Mouse (Mus musculus): ENCODE results near the gene Fbxo3. TPM values are rescaled to one million over a fixed set of nuclear protein-coding genes. Genes with fewer than 3 reads are reported as not detected.
"Not testable (repeated sequence)": the region's sequence is repeated elsewhere in the genome, so short reads cannot be mapped to it uniquely, and the experiment has no call there.

Gene Fbxo3
- 43.5 and 44.9 TPM in 2 replicates for polyA plus RNA-seq (2014; fragmentation: Nextera tagmentation; extraction: Ambion mirVana)

GRCm38 (mm10) chr2:104027458-104028138 lies at the start of gene Fbxo3:
Gene Fbxo3, plus strand, starts transcription at chr2:104027721.
- ATAC-seq (ENCODE audit: insufficient number of reproducible peaks, insufficient read depth, low FRiP score, low read depth): peak; percentile 93
- peak within 1 kb of the TSS; percentile 92 for H3K4me2 ChIP-seq (ENCODE audit: low read length)
- peaks cover 9% of the 10 kb centered on the region; the same call in 1 of the 2 replicates for H3K36me3 ChIP-seq (ENCODE audit: control insufficient read depth, insufficient read depth, low read length)
- H3K9me3 ChIP-seq (ENCODE audit: control insufficient read depth, low read length): no peaks in the 10 kb centered on the region
- H3K27me3 ChIP-seq (ENCODE audit: control insufficient read depth, insufficient read depth, low read length): no peaks in the 10 kb centered on the region
- WGBS: under 1% methylated on average over 32 of the region's 44 CpGs
- H3K27ac ChIP-seq (replicated peaks in 1 of 2; ENCODE audit: control insufficient read depth in 1 of 2, insufficient read depth in 1 of 2, low read depth in 2 of 2, low read length in 2 of 2): peak within 1 kb of the TSS; percentile 44 to 81
- peak within 1 kb of the TSS; percentile 99 for H3K9ac ChIP-seq (ENCODE audit: low read length)
- peaks cover 2 to 26% of the 10 kb centered on the region in 2 experiments; a peak in 3 of 4 replicates for H3K4me1 ChIP-seq (ENCODE audit: control insufficient read depth in 2 of 2, insufficient read depth in 2 of 2, low read length in 2 of 2)
- peak within 1 kb of the TSS; percentile 82 to 97 for H3K4me3 ChIP-seq (ENCODE audit: control insufficient read depth in 1 of 2, insufficient read depth in 1 of 2, low read depth in 1 of 2, low read length in 2 of 2)

GRCm38 (mm10) chr2:103982250-103982649 lies 45.3 kb upstream of the Fbxo3 start:
- no peak for ATAC-seq (ENCODE audit: insufficient number of reproducible peaks, insufficient read depth, low FRiP score, low read depth)
- 7% methylated on average over 5 of the region's 5 CpGs for WGBS
- Histone ChIP-seq H3K4me1 (ENCODE audit: control insufficient read depth in 2 of 2, insufficient read depth in 2 of 2, low read length in 2 of 2) (no peaks in the 10 kb centered on the region), H3K9me3 (ENCODE audit: control insufficient read depth, low read length) (no peaks in the 10 kb centered on the region), H3K27me3 (ENCODE audit: control insufficient read depth, insufficient read depth, low read length) (peaks cover 5% of the 10 kb centered on the region; the same call in 1 of the 2 replicates), H3K27ac (replicated peaks in 1 of 2; ENCODE audit: control insufficient read depth in 1 of 2, insufficient read depth in 1 of 2, low read depth in 2 of 2, low read length in 2 of 2) (no peak overlapping the region), H3K4me3 (ENCODE audit: control insufficient read depth in 1 of 2, insufficient read depth in 1 of 2, low read depth in 1 of 2, low read length in 2 of 2) (no peak overlapping the region), H3K36me3 (ENCODE audit: control insufficient read depth, insufficient read depth, low read length) (peaks cover 15% of the 10 kb centered on the region; the same call in 1 of the 2 replicates), H3K4me2 (ENCODE audit: low read length) (no peak overlapping the region), H3K9ac (ENCODE audit: low read length) (no peak overlapping the region)

DNA sequence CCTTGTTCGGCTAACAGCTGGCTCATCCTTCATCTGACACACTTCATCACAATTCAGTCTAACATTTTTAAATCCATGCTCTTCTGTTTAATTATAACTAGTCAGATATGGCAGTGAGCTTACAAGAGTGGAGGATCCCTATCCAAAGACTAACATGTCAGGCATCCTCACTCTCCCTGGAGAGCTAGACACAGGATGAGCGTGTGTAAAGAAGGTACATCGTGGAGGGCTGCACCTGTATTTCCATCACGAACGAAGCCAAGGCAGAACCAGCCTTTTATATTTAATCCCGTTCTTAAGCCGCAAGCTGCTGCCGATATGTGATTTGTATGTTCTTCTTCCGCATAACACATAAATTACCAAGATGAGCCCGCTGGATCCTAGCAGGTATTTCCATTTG lies 44.4 kb upstream of the Fbxo3 start:
- H3K27ac ChIP-seq (replicated peaks in 1 of 2; ENCODE audit: control insufficient read depth in 1 of 2, insufficient read depth in 1 of 2, low read depth in 2 of 2, low read length in 2 of 2): no peak overlapping the region
- H3K4me3 ChIP-seq (ENCODE audit: control insufficient read depth in 1 of 2, insufficient read depth in 1 of 2, low read depth in 1 of 2, low read length in 2 of 2): no peak overlapping the region
- H3K9ac ChIP-seq (ENCODE audit: low read length): no peak overlapping the region
- H3K9me3 ChIP-seq (ENCODE audit: control insufficient read depth, low read length): no peaks in the 10 kb centered on the region
- H3K36me3 ChIP-seq (ENCODE audit: control insufficient read depth, insufficient read depth, low read length): peaks cover 15% of the 10 kb centered on the region; the same call in 1 of the 2 replicates
- no peak overlapping the region for H3K4me2 ChIP-seq (ENCODE audit: low read length)
- peaks cover 4% of the 10 kb centered on the region; the same call in 1 of the 2 replicates for H3K27me3 ChIP-seq (ENCODE audit: control insufficient read depth, insufficient read depth, low read length)
- H3K4me1 ChIP-seq (ENCODE audit: control insufficient read depth in 2 of 2, insufficient read depth in 2 of 2, low read length in 2 of 2): no peaks in the 10 kb centered on the region
- 87% methylated on average over 10 of the region's 10 CpGs for WGBS
- no peak for ATAC-seq (ENCODE audit: insufficient number of reproducible peaks, insufficient read depth, low FRiP score, low read depth)

DNA sequence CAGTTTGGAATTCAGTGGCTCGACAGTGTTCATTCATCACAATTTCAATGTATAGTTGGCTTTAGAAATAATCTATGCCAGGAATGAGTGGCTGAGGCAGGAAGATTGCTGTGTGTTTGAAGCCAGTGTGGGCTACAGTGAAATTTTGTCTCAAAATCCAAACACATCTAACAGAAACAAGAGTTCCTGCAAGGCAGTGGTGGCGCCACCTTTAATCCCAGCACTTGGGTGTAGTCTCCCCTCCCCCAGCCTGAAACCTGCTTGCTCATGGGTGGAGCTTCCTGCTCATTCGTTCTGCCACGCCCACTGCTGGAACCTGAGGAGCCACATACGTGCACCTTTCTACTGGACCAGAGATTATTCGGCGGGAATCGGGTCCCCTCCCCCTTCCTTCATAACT lies 39.9 kb upstream of the Fbxo3 start:
- H3K4me2 ChIP-seq (ENCODE audit: low read length); H3K9me3 ChIP-seq (ENCODE audit: control insufficient read depth, low read length); H3K27me3 ChIP-seq (ENCODE audit: control insufficient read depth, insufficient read depth, low read length); H3K4me3 ChIP-seq (ENCODE audit: control insufficient read depth in 1 of 2, insufficient read depth in 1 of 2, low read depth in 1 of 2, low read length in 2 of 2); H3K9ac ChIP-seq (ENCODE audit: low read length); H3K36me3 ChIP-seq (ENCODE audit: control insufficient read depth, insufficient read depth, low read length); ATAC-seq (ENCODE audit: insufficient number of reproducible peaks, insufficient read depth, low FRiP score, low read depth); H3K27ac ChIP-seq (replicated peaks in 1 of 2; ENCODE audit: control insufficient read depth in 1 of 2, insufficient read depth in 1 of 2, low read depth in 2 of 2, low read length in 2 of 2); H3K4me1 ChIP-seq (ENCODE audit: control insufficient read depth in 2 of 2, insufficient read depth in 2 of 2, low read length in 2 of 2): not testable (repeated sequence)
- WGBS: 61% methylated on average over 7 of the region's 8 CpGs

GRCm38 (mm10) chr2:103989724-103990123 lies 37.8 kb upstream of the Fbxo3 start:
- H3K4me1 ChIP-seq (ENCODE audit: control insufficient read depth in 2 of 2, insufficient read depth in 2 of 2, low read length in 2 of 2): no peaks in the 10 kb centered on the region
- WGBS: 82% methylated on average over 6 of the region's 6 CpGs
- H3K4me2 ChIP-seq (ENCODE audit: low read length): no peak overlapping the region
- H3K9ac ChIP-seq (ENCODE audit: low read length): no peak overlapping the region
- no peak for ATAC-seq (ENCODE audit: insufficient number of reproducible peaks, insufficient read depth, low FRiP score, low read depth)
- no peak overlapping the region for H3K4me3 ChIP-seq (ENCODE audit: control insufficient read depth in 1 of 2, insufficient read depth in 1 of 2, low read depth in 1 of 2, low read length in 2 of 2)
- no peak overlapping the region for H3K27ac ChIP-seq (replicated peaks in 1 of 2; ENCODE audit: control insufficient read depth in 1 of 2, insufficient read depth in 1 of 2, low read depth in 2 of 2, low read length in 2 of 2)
- H3K27me3 ChIP-seq (ENCODE audit: control insufficient read depth, insufficient read depth, low read length): peaks cover 13% of the 10 kb centered on the region
- no peaks in the 10 kb centered on the region for H3K36me3 ChIP-seq (ENCODE audit: control insufficient read depth, insufficient read depth, low read length)
- no peaks in the 10 kb centered on the region for H3K9me3 ChIP-seq (ENCODE audit: control insufficient read depth, low read length)

GRCm38 (mm10) chr2:103991303-103991702 lies 36.2 kb upstream of the Fbxo3 start:
- Histone ChIP-seq H3K9ac (ENCODE audit: low read length) (no peak overlapping the region), H3K9me3 (ENCODE audit: control insufficient read depth, low read length) (no peaks in the 10 kb centered on the region), H3K4me3 (ENCODE audit: control insufficient read depth in 1 of 2, insufficient read depth in 1 of 2, low read depth in 1 of 2, low read length in 2 of 2) (no peak overlapping the region), H3K27me3 (ENCODE audit: control insufficient read depth, insufficient read depth, low read length) (peaks cover 13% of the 10 kb centered on the region), H3K4me1 (ENCODE audit: control insufficient read depth in 2 of 2, insufficient read depth in 2 of 2, low read length in 2 of 2) (no peaks in the 10 kb centered on the region), H3K4me2 (ENCODE audit: low read length) (no peak overlapping the region), H3K36me3 (ENCODE audit: control insufficient read depth, insufficient read depth, low read length) (no peaks in the 10 kb centered on the region), H3K27ac (replicated peaks in 1 of 2; ENCODE audit: control insufficient read depth in 1 of 2, insufficient read depth in 1 of 2, low read depth in 2 of 2, low read length in 2 of 2) (no peak overlapping the region)
- ATAC-seq (ENCODE audit: insufficient number of reproducible peaks, insufficient read depth, low FRiP score, low read depth): no peak

DNA sequence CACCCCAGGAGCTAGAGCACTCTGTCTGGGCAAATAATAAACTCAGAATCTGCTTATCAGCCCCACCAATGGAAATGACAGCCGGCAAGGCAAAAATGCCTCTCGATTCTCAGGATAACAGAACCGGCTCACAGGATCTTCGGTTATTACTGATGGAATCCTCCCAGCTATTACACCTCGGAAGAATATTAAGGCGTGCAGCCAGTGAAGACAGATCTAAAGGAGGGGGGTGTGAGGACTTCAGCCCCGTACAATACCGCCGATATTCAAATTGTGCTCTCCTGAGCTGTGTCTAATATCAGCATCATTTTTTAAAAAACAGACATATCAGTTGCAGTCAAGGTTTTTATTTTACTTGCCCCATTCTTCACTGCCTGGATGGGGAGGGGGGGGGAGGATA lies 35.4 kb upstream of the Fbxo3 start:
- H3K4me2 ChIP-seq (ENCODE audit: low read length): no peak overlapping the region
- H3K27ac ChIP-seq (replicated peaks in 1 of 2; ENCODE audit: control insufficient read depth in 1 of 2, insufficient read depth in 1 of 2, low read depth in 2 of 2, low read length in 2 of 2): no peak overlapping the region
- H3K4me1 ChIP-seq (ENCODE audit: control insufficient read depth in 2 of 2, insufficient read depth in 2 of 2, low read length in 2 of 2): no peaks in the 10 kb centered on the region
- H3K36me3 ChIP-seq (ENCODE audit: control insufficient read depth, insufficient read depth, low read length): no peaks in the 10 kb centered on the region
- no peak overlapping the region for H3K4me3 ChIP-seq (ENCODE audit: control insufficient read depth in 1 of 2, insufficient read depth in 1 of 2, low read depth in 1 of 2, low read length in 2 of 2)
- H3K27me3 ChIP-seq (ENCODE audit: control insufficient read depth, insufficient read depth, low read length): peaks cover 13% of the 10 kb centered on the region
- H3K9me3 ChIP-seq (ENCODE audit: control insufficient read depth, low read length): no peaks in the 10 kb centered on the region
- no peak overlapping the region for H3K9ac ChIP-seq (ENCODE audit: low read length)
- ATAC-seq (ENCODE audit: insufficient number of reproducible peaks, insufficient read depth, low FRiP score, low read depth): no peak
- WGBS: 59% methylated on average over 9 of the region's 9 CpGs
